7 mouse cellular contexts compared by ENCODE assay signal in the genomic region with DNA sequence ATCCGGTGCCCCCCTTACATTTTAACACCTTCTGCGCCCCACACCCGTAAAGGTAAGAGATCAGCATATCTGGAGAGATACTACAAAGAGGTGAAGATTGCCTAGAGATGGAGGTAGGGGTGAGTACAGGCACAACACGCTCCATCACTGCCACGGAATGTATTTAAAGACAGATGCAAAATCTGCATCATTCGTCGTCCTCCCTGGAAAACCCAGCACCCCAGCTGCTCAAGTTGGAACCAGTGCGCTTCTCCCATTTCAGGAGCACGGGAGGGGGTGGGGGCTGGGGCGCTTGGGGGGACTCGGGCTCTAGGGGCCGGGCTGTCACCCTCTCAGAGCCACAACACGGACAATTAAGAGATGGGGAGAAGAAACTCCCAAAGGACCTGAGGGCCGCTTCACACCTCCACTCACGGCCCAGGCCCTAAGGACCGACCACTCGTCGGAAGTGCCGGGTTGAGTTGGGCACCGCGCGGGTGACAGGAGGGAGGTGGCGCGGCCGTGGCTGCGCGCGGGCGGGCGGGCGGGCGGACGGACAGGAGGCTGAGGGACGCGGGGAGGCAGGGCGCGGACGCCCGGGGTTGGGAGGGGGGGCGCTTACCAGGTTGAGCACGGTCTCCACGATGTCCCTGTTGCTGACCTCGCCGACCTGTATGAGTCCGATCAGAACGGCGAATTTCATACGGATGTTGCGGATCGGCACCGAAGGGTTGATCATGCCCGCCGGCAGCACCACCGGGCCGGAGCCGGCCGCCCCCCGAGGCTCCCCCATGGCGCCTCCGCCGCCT. TPM values are rescaled to one million over a fixed set of nuclear protein-coding genes. Genes with fewer than 3 reads are reported as not detected.
DNase-seq lines count a peak whose midpoint lies in the region; ATAC-seq and TF ChIP-seq lines count a peak whose summit lies in the region.

No protein-coding gene starts in this region.

- peaks cover 12% of the 10 kb centered on the region for H3K4me1 ChIP-seq in E14TG2a.4 (replicated peaks; ENCODE audit: low read depth, low read length)
- H3K4me1 ChIP-seq in embryonic facial prominence, embryonic 10.5 days: peaks cover 22% of the 10 kb centered on the region
- peaks cover 14% of the 10 kb centered on the region for H3K4me1 ChIP-seq in stomach, embryonic 16.5 days (ENCODE audit: control insufficient read depth, insufficient read depth, low read length)

- WGBS in embryonic facial prominence, embryonic 10.5 days: under 1% methylated on average over 61 of the region's 61 CpGs
- WGBS in stomach, embryonic 16.5 days: 1% methylated on average over 44 of the region's 61 CpGs

- peak overlapping the region; percentile 91 for H3K4me3 ChIP-seq in E14TG2a.4 (replicated peaks; ENCODE audit: low read length)
- H3K4me3 ChIP-seq in embryonic facial prominence, embryonic 10.5 days: peak overlapping the region; percentile 95
- peak overlapping the region; percentile 95 for H3K4me3 ChIP-seq in stomach, embryonic 16.5 days (replicated peaks; ENCODE audit: low read length)

- peak; percentile 57 for ATAC-seq in stomach, embryonic 16.5 days (ENCODE audit: insufficient read depth, low FRiP score)

- peak overlapping the region; percentile 93 for H3K9ac ChIP-seq in stomach, embryonic 16.5 days (ENCODE audit: low read length)

- peak overlapping the region; percentile 96 for H3K4me2 ChIP-seq in stomach, embryonic 16.5 days (ENCODE audit: low read depth, low read length)

- peak; percentile 54 for DNase-seq in Muller cell, postnatal 12 days (ENCODE audit: inconsistent ontology term)
- DNase-seq in embryonic facial prominence, embryonic 10.5 days (ENCODE audit: low spot score): peak; percentile 59
- DNase-seq in heart, postnatal 10 days: peak; percentile 27 to 50
- DNase-seq in layer of hippocampus, postnatal 36 days: peak; percentile 27 to 31
- DNase-seq in lung, postnatal 4 days: peak; percentile 21 to 37

- intact Hi-C loops in heart, postnatal 10 days (cut with DNase I): loop anchor here (5.0 kb wide), 1 partner anchor 175 kb away; no protein-coding TSS in a partner anchor

- H3K27ac ChIP-seq in embryonic facial prominence, embryonic 10.5 days (replicated peaks): peak overlapping the region; percentile 96
- H3K27ac ChIP-seq in stomach, embryonic 16.5 days (ENCODE audit: low read length): peak overlapping the region; percentile 88

- no peaks in the 10 kb centered on the region for H3K36me3 ChIP-seq in E14TG2a.4 (ENCODE audit: insufficient read depth, low read length)
- H3K36me3 ChIP-seq in embryonic facial prominence, embryonic 10.5 days (replicated peaks): no peaks in the 10 kb centered on the region
- H3K36me3 ChIP-seq in stomach, embryonic 16.5 days (ENCODE audit: control insufficient read depth, insufficient read depth, low read length): no peaks in the 10 kb centered on the region

- peaks cover 30% of the 10 kb centered on the region for H3K27me3 ChIP-seq in E14TG2a.4 (ENCODE audit: insufficient read depth, low read length)
- peaks cover 12% of the 10 kb centered on the region for H3K27me3 ChIP-seq in embryonic facial prominence, embryonic 10.5 days (replicated peaks; ENCODE audit: low read depth, poor library complexity, severe bottlenecking)
- no peaks in the 10 kb centered on the region for H3K27me3 ChIP-seq in stomach, embryonic 16.5 days (ENCODE audit: control insufficient read depth, insufficient read depth, low read length)

- no peaks in the 10 kb centered on the region for H3K9me3 ChIP-seq in E14TG2a.4 (ENCODE audit: low read length)
- no peaks in the 10 kb centered on the region for H3K9me3 ChIP-seq in embryonic facial prominence, embryonic 10.5 days
- no peaks in the 10 kb centered on the region for H3K9me3 ChIP-seq in stomach, embryonic 16.5 days (replicated peaks; ENCODE audit: control insufficient read depth, low read length)

- no peak for TF ChIP-seq CTCF in E14TG2a.4 (conservative IDR thresholded peaks at IDR 0.05; ENCODE audit: low read length)

RNA-seq across cellular contexts. Expression of gene Nbea, which starts 0.9 kb away (rescaled TPM):
- 13.5 and 17.1 TPM in 2 replicates for polyA plus RNA-seq in embryonic facial prominence, embryonic 10.5 days (2016; fragmentation: Nextera tagmentation; extraction: Ambion mirVana)
- total RNA-seq in heart, postnatal 10 days (2021): 10 to 100 TPM; 24.1 to 27.1 TPM
- total RNA-seq in layer of hippocampus, postnatal 36 days (2021): 100 to 1,000 TPM; 211 to 225 TPM
- 8.8 and 10.4 TPM in 2 replicates for polyA plus RNA-seq in stomach, embryonic 16.5 days (2015; fragmentation: Nextera tagmentation; extraction: Ambion mirVana)

Comparison
In these comparisons a context has a peak if more than half of its experiments do, and no peak if none do; other contexts are left out.
1. Peak in every context shown above with its lines: DNase-seq, ATAC-seq, H3K4me3 ChIP-seq and H3K27ac ChIP-seq.
2. RNA of gene Nbea, which starts 0.9 kb away (total RNA-seq): 211 to 225 TPM in layer of hippocampus, postnatal 36 days; 24.1 to 27.1 TPM in heart, postnatal 10 days; every median in the first group is over 4 times any median in the second.